Mouse (Mus musculus): Measurements from ENCODE around the gene Mamdc4.

The Mamdc4 gene

DNA sequence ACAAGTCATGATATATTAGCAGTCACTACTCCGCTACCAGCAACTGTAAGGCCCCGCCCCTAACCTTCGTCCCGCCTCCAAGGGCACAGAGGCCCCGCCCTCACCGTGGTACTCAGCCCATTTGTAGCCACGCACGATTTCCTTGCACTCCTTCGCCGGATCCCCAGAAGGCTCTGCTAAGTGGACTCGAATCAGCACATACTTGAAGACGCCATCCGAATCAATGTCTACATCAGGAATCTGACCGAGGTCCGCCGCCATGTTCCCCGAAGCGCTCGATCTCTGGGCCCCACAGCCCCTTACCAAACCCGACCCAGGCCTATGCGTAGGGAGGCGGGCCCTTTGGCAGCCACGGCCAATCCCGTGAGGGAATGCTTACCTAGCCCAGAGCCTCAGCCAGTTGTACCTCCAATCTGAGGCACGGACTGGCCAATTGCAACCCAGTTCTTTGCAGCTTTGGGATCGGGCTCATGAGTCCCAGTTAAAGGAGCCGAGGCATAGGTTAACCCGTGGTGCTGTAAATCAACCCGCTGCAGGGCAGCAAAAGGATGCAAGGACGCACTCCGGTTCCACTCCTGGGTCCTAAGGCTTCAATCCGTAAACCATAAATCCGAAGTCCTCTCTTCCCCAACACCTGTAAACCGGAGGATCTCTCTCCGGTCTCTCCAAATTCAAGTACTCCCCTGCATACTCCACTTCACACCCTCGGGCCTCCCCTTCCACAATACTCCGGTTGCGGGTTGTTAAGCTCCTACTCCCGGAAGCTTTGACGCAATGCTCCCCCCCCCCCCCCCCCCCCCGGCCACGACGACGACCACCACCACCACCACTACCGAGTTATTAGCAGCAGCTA is at the start of gene Mamdc4, which contains the start of gene Phpt1:
TSS of gene Mamdc4 (minus strand) at position 267 of the 853 bp plus-strand sequence.
TSS of gene Phpt1 (minus strand) at position 646 of the 853 bp plus-strand sequence.
- peak; percentile 98 to 99 for DNase-seq

DNA sequence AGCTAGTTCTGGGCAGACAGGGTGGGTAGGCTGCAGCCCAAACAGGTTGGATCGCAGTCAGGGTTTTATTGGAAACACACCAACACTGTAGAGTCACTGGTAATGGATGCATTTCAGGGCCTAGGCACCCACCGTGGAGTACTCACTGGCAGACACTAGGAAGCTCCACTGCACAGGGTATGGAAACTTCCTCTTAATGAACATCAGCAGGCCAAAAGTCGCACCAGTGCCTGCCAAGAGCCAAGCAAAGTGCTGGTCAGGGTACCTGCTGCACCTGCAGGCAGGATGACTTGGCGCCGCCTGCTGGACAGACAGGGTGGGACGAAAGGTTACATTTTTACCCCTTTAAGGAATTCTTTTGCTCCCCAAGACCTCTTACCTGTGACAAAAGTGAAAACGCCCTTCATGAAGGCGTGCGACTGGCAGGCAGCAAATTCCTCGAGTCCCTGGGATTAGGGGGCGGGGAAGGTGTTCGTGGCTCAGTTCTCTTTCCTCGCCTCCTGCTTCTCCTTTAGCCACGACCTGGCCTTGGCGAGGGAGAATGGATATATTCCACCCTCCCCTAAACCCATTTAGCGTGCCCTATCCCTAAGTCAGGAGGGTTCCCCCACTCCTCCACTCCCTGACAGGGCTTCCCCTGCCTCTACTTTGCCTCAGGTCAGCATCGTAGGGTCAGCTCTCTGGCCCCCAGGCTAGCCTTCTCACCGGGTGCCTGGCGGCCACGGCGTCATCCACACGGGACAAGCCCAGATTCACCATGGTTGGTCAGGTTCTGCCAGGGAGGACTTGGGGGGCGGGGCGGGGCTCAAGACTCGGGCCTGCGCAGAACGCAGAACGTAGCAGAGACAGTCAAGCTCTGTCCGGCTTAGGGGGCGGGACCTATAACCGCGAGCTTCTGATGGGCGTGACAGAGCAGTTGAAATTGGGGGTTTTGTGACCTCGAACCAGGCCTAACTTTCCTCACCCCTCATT is 46.9 kb upstream of the Mamdc4 start, which contains the start of gene Tmem141:
TSS of gene Tmem141 (minus strand) at position 777 of the 972 bp plus-strand sequence.
- DNase-seq: peak; percentile 95 to 97

DNA sequence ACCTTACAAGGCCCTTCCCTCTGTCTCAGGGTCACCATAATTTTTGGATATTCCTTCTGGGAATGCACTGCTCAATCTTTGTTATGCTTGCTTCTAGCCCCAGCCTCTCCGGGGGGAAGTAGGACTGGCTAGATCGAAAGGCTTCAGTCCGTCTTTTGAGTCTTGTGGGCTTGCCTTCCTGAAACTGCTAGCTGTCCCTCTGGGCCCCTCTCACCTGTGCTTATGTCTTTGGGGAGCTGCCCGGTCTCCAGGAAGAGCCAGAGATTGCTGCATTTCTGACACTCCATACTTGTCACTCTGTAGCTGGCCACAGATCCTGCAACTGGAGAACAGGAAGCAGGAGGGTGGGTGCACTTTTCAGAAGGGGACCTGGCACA is 46.2 kb upstream of the Mamdc4 start:
- no peak for DNase-seq

DNA sequence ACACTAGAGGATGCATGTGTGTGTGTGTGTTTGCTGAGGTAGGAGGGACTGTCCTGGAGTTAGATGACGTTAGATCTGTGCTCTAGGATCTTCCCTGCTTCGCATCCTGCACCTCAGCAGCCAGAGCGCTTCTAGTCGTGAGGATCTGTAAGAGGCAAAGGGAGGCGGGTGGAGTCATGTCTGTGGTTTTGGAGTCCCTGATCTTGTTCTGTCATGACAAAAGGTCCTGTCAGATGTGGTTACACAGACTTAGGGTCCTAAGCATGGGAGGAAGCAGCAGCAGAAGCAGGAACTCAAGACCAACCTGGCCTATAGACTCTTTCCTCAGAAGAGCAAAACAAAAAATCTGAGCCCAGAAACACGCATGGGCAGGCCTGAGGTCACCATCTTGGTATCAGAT is 45.7 kb upstream of the Mamdc4 start:
- no peak for DNase-seq

DNA sequence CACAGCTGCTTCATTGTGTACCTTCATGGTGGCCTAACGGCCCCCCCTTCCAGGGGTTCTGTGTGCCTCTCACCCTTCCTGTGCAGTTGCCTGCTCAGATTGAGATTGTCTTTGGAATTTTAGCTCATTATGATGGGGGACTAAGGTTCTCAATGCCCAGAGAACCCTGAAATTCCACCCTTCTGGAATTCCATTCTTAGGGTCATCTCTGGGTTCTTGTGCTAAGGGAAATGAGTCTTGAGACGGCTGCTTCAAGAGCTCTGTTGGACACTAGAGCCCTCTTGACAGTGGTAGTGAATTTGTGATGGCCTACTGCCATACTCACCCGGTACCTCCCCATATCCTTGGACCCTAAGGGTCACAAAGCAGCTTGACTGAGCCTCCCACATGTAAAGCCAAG is 42.9 kb upstream of the Mamdc4 start, which contains the start of gene Ccdc183:
TSS of gene Ccdc183 (minus strand) at position 101 of the 400 bp plus-strand sequence.
- no peak for DNase-seq

DNA sequence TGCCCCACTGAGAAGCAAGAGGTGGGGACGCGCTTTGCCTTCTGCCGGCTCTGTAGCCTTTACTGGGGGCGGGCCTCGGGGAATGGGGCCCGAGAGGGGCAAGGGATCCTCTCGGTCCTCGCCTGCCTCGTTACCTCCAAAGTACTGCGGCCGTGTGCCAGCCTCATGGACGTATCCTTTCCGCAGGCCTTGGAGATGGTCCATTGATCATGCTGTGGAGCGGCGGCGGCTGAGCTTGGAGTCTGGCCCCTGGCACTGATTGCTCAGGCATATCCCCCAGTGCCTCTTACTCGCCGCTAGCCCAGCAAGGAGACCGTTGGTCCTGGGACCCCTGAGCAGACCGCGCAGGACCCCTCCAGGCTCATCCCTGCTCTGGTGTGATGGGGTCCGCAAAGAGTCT is 41.8 kb upstream of the Mamdc4 start:
- peak in 1 of 2 experiments; percentile 15 for DNase-seq

DNA sequence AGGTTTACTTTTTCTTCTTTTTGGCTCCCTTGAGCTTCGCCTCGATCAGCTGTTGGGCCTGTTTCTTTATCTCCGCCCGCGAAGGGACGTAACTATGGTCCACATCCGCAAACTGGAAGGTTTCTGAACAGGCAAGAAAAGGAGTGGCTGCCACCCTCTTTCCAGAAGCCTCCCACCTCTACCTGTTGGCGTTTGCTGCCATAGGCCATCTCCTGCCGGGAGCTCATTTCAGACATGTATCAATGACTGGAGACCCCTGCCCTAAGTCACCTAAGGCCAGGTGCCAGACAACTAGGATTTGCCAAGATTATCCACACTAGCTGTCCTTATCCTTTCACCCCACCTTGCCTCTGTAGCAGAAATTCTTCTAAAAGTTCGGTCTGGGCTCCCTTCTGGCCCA is 34.0 kb upstream of the Mamdc4 start:
- DNase-seq: no peak

DNA sequence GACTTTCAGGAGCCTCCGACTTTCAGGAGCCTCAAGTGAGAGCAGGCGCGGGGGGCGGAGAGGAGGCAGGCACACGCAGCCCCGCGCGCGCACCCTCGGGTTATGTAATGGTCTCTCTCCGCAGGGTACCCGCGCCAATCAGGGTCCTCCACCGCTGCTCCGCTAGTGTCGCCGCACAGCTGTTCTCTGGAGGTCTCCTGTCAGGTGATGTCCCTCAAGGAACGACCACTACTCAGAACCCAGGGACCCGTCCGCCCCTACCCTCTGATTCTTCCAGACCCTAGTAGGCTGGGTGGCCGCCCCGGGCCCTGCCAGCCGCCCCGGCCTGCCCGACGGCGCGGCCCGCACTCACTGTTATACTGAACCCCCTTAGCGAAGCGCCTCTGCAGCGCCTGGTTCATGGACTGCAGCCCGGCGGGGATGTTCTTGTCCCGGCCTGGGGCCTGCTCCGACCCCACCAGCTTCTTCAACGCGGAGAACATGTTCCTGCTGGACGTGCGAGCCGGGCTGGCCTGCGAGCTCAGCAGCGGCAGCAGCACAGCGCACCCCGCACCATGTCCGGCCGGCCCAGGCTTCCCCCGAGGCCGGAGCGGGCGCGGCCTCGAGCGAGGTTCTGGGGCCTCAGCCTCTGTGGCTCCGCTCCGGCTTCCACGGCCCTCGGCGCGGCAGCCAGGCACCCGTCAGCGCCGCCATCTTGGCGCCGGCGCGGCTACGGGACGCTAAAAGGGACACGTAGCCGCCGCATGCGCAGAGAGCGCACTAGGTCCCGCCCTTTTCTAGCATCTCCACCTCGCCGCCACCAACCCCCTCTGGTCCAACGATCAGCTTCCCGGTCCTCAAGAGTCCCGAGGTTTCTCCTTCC is 33.3 kb upstream of the Mamdc4 start, which contains the start of gene Rabl6:
TSS of gene Rabl6 (minus strand) at position 761 of the 862 bp plus-strand sequence.
- peak; percentile 90 to 94 for DNase-seq

DNA sequence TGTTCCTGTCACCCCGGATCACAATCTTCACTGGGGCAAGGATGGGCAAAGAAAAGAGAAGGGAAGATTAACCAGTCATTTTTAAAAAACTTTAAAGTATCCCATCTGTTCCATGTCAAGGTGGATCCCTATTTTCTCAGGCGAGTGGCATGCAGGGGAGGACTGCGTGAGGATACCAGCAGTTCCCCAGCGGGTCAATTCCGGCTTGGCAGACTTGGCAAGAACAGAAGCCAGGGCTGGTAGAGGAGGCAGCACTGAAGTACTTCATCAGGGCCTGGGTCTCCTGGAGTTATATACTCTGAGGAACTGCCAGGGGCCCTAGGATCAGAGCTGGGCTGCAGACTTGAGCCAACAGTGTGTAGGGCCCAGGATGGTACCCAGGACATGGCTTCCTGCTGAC is 27.9 kb upstream of the Mamdc4 start:
- no peak for DNase-seq

DNA sequence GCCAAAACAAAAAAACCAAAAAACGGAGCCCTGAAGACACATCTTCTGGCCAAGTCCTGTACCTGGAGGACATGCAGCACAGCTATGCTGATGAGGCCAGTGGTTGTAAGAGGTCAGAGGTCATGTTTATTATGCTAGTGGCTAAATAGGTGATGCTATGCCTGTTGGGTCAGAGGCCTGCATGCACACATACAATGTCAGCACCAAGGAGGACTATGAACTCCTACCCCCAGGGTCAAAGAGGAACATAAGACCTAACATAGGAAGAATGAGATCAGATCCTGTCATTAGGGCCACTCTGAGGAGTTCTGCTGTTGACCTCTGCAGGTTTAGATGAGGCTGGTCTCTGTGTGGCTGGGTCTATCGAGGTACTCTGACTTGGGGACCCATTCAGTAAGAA is 25.4 kb upstream of the Mamdc4 start:
- no peak for DNase-seq

DNA sequence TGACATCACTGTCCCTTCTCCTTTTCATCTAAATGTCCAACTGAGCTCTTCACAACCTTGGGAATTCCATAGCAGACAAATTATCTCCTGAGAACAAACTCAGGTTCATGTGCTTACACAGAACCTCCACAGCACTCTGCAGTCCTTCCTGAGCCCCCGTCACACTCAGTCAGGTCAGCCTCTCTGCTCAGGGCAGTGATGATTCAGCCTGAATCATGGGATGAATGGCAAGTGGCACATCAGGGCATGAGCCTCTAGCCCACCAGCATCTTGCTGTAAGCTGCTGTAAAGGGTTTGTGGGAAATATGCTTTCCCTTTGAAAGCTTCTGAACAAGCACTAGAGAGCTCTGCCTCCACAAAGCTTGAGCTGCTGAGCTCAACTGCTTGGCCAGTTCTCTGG is 24.1 kb upstream of the Mamdc4 start:
- no peak for DNase-seq

DNA sequence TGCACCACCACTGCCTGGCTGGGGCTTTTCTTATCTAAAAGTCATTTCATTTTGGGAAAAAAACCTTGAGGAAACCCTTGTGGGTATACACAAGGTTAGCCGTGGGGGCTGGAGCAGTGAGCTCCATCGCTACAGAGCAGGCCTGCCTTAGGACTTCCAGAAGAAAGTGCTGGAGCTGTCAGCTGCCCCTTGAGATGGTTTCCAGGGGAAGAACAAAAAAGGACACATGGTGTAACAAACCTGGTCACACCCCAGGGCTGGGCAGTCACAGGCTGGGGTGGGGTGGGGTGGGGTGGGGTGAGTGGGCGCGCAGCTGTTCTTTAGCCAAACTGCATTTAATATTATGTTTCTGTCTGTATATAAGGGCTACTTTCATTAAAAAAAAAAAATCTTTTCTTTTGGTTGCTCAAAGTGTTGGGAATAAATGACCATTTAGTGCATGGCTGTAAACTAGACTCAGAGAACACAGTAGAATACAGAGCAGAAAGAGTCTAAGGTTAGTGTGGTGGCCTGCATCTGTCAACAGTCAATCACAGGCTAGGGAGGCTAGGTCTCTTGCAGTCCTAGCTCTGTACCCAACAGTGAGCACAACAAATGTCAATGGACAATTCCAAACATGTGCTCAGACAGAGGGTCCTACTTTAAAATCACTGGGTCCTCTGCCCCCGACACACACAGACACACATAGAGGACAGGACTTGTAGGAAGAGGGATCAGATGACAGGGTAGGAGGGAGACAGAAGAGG is 22.3 kb upstream of the Mamdc4 start:
- no peak for DNase-seq

DNA sequence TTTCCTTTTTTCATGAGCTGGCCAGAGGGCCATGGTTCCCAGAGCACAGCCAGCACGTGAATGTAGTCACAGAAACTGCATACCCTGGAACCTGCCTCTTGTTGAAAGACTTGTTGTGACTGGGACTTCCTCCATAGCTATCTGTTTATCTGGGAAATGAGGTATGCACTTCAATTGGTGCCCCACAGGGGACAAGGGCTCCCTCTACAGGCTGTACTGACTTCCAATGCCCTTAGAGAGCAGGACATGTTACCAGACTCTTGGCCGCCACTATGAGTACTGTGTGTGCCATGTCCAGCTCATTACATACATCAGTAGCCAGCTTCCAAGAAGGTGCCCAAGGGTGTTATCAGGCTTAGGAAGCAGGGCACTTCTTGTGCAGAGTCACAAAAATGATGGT is 17.2 kb upstream of the Mamdc4 start:
- peak in 1 of 2 experiments; percentile 76 for DNase-seq

DNA sequence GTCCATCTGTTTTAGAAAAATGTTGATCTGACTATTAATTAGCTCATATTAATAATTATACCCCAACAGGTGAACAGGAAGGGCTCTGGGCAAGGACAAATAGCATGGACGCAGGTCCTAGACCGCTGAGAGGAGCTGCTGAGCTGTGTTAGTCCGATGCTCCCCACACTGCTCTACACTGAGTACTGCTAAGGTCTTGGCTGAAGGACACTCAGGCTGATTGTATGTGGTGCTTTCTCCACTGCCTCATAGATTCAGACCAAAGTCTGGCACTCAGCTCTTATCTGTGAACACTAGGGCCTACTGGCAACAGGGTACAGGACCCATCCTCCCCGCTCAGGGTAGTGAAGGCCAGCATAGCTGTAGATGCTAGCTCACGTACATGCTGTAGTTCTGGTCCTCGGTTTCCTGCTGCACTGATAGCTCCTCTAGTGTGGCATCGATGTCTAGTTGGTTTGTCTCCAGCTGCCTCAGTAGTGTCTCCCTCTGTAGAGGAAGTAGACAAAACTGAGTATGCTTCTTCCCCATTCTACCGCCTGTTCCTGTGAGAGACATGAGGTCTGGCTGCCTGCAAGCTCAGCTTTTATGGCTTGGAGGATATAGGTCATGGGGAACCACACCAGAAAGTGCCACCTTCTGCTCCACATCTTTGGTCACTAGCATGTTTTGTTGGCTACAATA is 13.7 kb upstream of the Mamdc4 start:
- DNase-seq: no peak

DNA sequence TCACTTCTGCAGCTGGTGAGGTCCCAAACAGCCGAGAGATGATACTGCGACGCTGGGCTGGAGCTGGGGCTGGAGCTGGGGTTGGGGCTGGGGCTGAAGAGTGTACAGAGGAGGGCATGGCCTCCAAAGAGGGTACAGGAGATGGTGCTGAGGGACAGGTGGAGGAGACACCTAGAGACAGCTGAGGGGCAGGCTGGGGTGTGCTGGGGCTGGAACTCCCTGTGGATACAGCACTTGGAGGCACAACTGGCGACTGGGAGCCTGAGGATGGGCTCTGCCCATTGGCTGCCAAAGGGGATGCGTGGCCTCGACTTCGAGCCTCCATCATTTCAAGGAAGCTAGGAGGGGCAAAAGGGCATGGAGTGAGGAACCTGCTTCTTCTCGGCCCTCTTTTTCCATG is 12.6 kb upstream of the Mamdc4 start:
- no peak for DNase-seq

DNA sequence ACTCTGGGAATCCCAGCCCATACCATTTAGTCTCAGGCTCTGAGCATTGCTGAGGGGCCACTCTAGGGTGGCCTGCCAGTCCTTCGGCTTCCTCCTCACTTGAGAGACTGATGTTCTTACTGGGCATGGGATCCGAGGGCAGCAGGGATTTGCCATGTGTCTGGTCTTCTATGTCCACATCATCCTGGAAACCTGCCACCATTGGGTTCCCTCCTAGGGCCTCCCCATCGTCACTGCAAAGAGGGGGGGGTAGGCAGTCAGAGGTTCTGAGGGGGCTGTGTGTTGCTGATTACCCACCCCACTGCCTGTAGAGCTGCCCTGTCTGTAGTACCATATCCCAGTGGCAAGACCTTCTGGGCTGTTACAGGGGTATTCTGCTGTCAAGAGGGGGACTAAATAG is 11.0 kb upstream of the Mamdc4 start:
- no peak for DNase-seq

DNA sequence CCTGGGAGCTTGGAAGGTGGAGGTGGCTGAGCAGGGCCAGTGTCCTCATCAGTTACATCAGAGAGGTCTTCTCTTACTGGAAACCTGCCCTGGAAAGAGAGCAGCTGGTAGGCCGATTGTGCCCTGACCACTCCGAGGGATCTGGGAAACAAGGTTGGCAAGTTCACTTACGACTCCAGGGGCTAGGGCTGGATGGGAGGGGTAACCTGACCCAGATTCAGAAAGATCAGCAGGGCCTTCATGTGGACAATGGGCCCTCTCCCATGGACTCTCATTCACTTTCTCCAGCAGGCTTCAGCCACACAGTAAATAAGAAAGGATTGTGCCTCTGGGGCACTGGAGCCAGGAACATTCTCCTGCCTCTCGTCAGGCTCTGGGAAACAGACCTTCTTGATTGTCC is 10.2 kb upstream of the Mamdc4 start:
- no peak for DNase-seq

DNA sequence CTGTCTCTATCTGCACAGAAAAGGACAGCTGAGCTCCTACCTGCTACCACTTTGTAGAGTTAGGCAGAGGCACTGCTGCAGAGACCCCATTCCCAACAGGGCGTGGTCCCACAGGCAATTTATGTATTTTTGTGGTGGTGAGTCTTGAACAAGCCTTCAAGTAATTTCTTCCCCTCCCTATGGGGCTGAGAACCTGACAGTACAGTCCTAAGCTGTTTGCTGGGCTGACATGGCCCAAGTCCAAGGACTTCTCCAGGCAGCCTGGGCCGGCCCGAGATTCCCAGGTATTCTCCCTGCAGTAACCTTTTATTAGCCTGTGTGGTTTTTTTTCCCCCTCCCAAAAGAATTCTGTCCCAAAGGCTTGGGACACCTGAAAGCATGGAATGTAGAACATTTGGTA is 9.5 kb upstream of the Mamdc4 start:
- DNase-seq: no peak

DNA sequence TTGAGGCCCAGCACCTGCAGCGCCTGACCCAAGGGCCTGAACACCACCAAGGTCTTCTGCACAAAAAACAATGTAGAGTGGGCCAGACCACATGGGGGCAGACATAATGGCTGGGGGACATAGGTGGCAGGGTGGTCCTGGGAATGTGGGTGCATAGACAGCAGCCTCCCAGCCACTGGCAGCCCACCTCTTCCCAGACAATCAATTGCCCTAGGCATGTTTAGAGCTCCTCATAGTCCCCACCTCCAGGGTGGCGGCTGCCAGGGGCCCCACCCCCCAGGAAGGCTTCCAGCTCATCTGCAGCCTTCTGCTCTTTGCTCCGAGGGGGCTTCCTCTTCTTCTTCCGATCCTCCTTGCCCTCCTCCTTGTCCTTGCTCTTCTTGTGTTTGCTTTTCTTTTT is 8.9 kb upstream of the Mamdc4 start:
- no peak for DNase-seq

DNA sequence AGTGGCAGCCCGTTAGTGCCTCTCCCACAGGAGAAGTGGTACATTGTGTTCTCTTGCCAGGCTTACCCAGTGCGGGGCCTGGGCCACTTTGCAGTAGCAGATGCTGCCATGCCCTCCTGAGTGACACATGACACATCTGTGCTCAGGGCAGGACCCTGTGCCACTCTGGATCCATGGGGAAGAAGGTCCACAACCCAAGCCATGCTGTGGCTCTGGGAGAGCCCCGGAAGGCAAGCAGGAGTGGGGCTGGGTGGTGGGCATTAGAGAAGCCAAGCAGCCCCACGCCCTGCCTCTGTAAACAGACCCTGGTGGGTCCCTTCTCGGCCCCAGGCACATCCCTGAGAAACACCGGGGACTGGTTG is 8.5 kb upstream of the Mamdc4 start:
- no peak for DNase-seq
